Mouse (Mus musculus) hematopoietic stem cell, adult 5-6 weeks (primary cell): ENCODE data around the gene Tmprss7. TPM values are rescaled to one million over a fixed set of nuclear protein-coding genes. Genes with fewer than 3 reads are reported as not detected.
A peak's percentile ranks its signal among the peaks of the same experiment; 100 is the strongest.

Source experiments
- ATAC-seq, 2 experiments: fragments of 125-278 bp in 1 of 2; replicated peaks in 1 of 2; 2 replicates each; pipeline ENCODE4 v1.8.0; 2016 to 2017; ENCODE audit warnings: inconsistent platforms in 2 of 2, mild to moderate bottlenecking in 2 of 2, moderate number of reproducible peaks in 2 of 2, low read depth in 1 of 2, moderate TSS enrichment in 1 of 2; ENCODE audit not compliant: low FRiP score in 2 of 2, poor library complexity in 2 of 2, severe bottlenecking in 2 of 2, insufficient read depth in 1 of 2, low TSS enrichment in 1 of 2
- total RNA-seq: library from RNA; stranded (forward); fragments of 172-1452, 232-1000 nt; gene quantifications from 2 replicates; pipeline ENCODE4 v1.2.3, GENCODE M21; 2017

Gene Tmprss7
- total RNA-seq: 0.25 and 1.3 TPM in 2 replicates

DNA sequence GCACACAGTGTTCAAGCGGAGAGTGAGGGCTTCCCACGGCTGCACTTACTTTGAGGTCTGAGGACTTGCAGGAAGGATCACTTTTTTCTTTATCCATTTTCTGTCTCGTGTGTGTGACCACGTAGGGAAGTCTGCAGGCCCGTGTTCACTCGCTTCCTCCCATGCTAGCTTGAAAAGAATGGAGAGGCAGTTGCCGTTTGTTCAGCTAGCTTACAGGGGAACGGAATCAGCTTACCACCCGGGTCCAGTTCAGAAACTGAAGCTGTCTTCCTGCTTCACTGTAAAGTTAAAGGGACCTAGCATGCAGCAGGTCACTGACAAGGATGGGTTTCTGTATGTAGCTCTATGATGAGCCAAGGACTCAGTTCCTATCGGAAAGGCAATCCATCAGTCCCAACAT lies at the start of gene Tmprss7:
Gene Tmprss7 (minus strand): TSS at position 101 of the 400 bp plus-strand sequence.
- ATAC-seq: 0 out of 4 replicates have a peak, but pooled peaks of 1 of the 2 experiments have one; percentile 27

DNA sequence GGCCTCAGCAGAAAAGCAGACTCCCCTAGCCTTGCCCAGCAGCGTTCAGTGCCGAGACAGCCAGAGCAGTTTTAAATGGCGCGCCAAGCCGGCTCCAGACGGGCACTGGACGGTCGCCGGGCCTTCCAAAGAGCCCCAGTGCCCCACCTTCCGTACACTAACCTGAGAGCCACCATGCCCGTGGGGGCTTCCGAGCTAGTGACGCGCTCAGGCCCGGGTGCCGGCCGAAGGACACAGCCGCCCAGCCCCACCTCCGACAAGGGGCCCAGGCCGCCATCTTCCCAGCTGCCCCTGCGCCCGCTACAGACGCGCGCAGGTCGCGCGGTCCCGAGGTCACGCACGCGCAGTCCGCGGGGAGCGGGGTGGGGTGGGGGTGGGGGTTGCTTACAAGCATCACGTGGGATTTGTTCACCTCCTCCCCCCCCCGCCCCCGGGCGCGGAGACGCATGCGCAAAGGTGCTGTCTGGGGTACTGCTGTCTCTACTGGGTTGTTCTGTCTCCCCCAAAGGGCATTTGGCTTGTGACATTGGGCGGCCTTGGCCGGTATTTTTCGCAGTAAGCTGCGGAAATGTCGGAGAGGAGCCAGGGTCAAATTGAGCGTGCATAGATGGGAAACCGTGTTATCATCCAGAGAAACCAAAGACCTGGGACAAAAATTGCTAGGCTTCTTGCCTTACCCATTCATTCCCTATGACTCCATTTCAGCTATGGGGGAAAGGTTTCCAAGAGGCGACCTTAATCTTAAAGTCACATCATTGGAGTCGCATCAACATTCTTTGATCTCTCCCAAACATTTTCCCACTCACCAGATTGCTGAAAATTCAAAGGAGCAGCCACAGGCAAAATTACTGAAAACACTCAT lies 49.4 kb upstream of the Tmprss7 start, which contains the start of gene Abhd10:
Gene Abhd10 (minus strand): TSS at position 341 of the 862 bp plus-strand sequence.
- peak; percentile 80 to 90 for ATAC-seq

DNA sequence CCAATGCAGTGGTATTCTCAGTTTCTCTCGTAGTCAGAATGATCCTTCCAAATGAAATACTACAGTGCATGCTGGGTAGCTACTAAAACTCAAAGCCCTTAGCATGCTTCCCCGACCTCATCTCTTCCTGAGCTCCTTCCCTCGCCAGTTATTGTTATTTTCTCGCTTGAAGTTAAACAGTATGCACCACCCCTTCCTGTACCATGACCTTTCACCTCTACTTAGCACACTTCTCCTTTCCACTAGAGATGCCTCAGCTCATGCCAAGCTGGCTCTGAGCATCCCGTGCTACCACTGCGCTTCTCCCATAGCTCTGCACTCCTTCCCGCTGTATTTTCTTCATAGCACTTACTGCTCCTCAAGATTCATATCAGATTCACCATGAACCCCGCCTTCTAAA lies 44.4 kb upstream of the Tmprss7 start:
- no peak for ATAC-seq

GRCm38 (mm10) chr16:45736724-45737123 lies 43.3 kb upstream of the Tmprss7 start:
- peak in 1 of 2 experiments; percentile 68; a peak in 2 of 4 replicates for ATAC-seq

DNA sequence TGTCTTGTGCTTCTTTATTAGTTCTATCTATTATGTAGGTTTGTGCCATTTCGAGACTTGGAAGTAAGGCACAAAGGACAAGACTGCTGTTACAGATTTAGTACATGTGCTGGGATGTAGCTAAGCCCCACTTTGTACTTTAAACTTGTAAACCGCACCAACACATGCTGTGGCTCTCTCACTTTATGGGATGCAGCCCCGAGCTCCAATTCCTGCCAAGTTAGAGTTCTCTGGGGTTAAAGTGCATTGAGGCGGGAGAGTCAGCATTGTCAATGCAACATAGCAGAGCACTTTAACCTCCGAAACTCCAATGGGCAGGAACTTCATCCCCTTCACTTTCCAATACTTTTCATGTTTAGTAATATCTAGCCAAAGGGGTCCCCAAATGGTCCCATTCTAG lies 35.7 kb upstream of the Tmprss7 start:
- no peak for ATAC-seq

DNA sequence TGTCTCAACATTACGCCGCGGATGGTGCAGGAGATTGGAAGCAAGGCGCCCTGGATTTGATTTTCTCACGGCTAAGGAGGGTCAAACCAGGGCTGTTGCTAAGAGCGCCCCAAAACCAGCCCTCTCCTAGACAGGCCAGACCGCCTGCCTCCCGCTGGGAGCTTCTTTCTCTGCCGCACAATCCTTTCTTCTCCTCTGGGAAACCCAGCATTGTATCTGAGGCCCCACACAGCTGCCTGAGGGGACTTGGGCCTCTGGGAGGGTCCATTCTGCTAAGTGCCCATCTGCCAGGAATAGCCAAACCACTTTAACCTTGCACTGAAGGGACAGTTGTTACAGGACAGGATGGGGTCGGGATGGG lies 31.3 kb upstream of the Tmprss7 start:
- ATAC-seq: peak in 1 of 2 experiments; percentile 33; a peak in 1 of 4 replicates

DNA sequence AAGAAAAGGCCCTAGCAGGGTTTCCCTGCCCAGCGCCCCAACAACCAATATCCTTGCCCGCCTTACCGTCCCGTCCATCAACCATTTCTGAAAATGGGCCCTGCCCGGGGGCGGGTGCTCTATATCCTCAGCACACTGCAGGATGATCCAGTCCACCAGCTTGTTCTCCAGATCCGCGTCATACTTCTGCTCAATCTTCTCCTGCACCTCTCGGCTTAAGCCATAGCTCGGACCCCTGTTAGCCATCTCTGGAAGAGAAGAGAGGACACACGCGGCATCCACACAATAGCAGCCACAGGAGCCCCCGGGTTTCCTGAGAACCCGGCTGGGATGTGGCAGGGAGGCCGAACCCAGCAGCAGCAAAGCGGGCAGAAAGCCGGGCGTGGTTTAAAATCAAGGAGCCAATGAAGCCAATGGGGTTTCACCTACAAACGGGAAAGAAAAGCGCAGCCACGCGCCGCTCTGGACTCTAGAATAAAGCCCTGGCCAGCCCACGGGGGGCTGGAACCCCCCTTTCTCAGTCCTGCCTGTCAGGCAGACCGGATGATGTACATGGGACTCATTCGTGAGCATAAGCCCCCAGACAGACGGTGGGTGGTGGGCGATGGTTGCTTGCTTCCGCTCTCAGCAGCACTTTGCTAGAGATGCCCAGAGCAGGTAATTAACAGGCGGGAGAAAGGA lies 30.7 kb upstream of the Tmprss7 start, which contains the start of gene Tagln3:
Gene Tagln3 (minus strand): TSS at position 548 of the 681 bp plus-strand sequence.
- ATAC-seq: peak; percentile 50 to 73

DNA sequence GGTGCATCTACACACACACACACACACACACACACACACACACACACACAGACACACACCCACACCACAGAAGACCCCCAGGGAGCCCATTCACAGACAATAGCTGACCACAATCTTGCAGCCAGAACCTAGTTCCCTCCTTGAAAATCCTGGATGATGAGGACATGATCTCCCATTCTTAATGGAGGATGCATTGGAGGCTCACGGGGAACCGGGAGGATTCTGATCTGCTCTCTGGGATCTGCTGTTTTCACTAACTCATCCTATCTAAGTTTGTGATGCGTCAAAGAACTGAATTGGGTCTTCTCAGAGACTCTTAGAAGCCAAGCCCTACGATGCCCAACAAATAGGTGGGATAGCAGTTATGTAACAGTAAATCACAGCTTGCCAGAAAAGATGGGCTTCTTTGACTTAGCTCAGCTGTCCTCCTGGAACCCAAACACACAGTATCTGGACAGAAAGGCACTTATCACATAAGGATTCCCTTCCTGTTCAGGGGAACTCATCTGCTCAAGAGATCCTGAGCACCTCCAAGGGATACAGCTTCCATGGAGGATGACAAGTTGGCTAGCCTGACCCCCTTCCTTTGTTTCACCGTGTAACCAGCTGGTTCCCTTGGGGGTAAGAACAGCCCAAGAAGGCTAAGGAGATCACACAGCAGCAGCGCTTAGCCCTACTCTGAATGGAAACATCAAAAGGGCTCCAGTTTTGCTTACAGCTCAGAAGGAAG lies 29.9 kb upstream of the Tmprss7 start:
- ATAC-seq: no peak

- ATAC-seq: no peak
Measured at GRCm38 (mm10) chr16:45722460-45722951, 29.0 kb upstream of the Tmprss7 start.

GRCm38 (mm10) chr16:45720022-45720630 lies 26.7 kb upstream of the Tmprss7 start:
- ATAC-seq: no peak

DNA sequence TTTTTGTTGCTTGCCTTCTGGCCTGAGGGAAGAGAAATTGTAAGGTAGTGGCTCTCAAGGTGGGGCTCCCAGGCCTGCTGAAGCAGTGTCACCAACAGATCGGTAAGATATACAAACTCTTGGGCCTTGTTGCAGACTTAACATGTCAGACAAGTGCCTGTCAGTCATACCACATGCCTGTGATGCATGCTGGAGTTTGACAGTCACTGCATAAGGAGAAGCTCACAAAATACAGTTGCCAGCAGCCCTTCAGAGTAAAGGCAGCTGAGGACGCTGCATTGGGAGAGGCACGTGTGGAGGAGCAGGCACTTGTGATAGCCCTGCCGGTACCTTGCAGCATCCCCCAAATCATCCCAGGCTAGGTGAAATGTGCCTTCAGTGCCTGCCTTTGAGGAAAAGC lies 24.8 kb upstream of the Tmprss7 start:
- ATAC-seq: no peak

DNA sequence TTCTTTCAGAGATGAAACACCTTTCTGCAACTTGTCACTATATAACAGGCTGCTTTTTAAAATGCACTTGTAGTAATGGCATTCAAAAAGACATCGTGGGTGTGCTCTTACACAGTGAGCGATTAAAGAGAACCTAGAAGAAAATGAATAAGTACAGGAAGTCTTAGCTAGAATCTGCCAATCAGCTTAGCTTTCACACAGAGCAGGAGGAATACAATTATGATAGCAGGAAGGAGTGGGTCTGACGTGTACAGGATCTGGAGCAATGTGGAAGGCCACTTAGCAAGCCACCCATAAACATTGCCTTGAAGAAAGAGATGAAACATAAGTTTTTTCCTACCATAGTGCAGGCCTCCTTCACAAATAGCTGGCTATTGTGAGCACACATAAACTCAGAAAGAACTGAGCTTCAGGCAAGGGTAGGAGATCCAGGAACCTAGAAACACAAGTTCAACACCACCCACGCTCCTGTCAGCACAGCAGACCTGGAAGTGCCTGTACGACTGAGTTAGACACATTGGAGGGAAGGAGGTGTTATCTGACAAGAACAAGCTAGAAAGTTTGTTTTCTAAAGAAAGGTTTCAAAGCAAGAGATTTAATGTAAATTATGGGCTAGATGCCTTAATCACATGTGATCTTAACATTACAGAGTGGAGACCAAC lies 21.2 kb upstream of the Tmprss7 start:
- no peak for ATAC-seq

DNA sequence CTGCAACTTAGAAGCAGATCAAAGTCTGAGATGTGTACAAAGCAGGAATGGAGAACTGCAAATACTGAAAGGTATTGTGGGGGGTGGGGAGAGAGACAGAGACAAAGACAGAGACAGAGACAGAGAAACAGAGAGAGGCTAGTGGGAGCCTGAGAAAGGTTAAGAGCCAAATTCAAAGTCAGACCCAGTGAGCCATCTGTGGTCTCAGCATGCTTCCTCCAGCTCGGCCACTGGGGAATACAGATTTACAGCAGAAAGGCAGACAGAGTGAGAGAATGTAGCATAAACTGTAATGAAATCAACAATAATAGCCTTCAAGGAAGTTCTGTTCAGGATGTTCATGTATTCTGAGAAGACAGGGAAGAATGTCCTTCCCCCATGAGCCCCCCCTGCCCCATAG lies 20.4 kb upstream of the Tmprss7 start:
- ATAC-seq: no peak

GRCm38 (mm10) chr16:45713261-45713660 lies 19.8 kb upstream of the Tmprss7 start:
- no peak for ATAC-seq

GRCm38 (mm10) chr16:45711263-45711662 lies 17.8 kb upstream of the Tmprss7 start:
- ATAC-seq: peak in 1 of 2 experiments; percentile 56; a peak in 1 of 4 replicates

- no peak for ATAC-seq
Measured at GRCm38 (mm10) chr16:45699301-45699700, 5.8 kb upstream of the Tmprss7 start.

- ATAC-seq: no peak
Measured at GRCm38 (mm10) chr16:45697996-45698395, 4.5 kb upstream of the Tmprss7 start.
